Mouse (Mus musculus): ENCODE results near the gene Prr12. TPM values are rescaled to one million over a fixed set of nuclear protein-coding genes. Genes with fewer than 3 reads are reported as not detected.

The Prr12 gene
- polyA plus RNA-seq, 1 experiment: 16.1 TPM

- no peak overlapping the region for H3K4me3 ChIP-seq (ENCODE audit: extremely low read depth, insufficient read depth, insufficient read length)
- peaks cover 64% of the 10 kb centered on the region for H3K36me3 ChIP-seq (ENCODE audit: control insufficient read depth, insufficient read depth, low read length)
- WGBS: 93% methylated on average over 26 of the region's 26 CpGs
- no peak for DNase-seq (ENCODE audit: low read depth in 1 of 2, low spot score in 2 of 2)
- H3K27ac ChIP-seq (ENCODE audit: insufficient read depth, low read length): no peak overlapping the region
- TF ChIP-seq CTCF (IDR thresholded peaks at IDR 0.05; ENCODE audit: extremely low read depth, insufficient read depth, insufficient read length, insufficient replicate concordance) (no peak), POLR2A (IDR thresholded peaks at IDR 0.05; ENCODE audit: low read depth, low read length) (no peak)
- H3K27me3 ChIP-seq (ENCODE audit: control insufficient read depth, insufficient read depth, low read length): no peaks in the 10 kb centered on the region
- H3K4me1 ChIP-seq (ENCODE audit: control insufficient read depth, insufficient read depth, insufficient read length): peaks cover 4% of the 10 kb centered on the region; the same call in 1 of the 2 replicates
Observed at GRCm38 (mm10) chr7:45046853-45047350, 5.8 kb downstream of the Prr12 start.

GRCm38 (mm10) chr7:45045741-45046140 is 6.9 kb downstream of the Prr12 start:
- no peaks in the 10 kb centered on the region for H3K4me1 ChIP-seq (ENCODE audit: control insufficient read depth, insufficient read depth, insufficient read length)
- no peak for TF ChIP-seq CTCF (IDR thresholded peaks at IDR 0.05; ENCODE audit: extremely low read depth, insufficient read depth, insufficient read length, insufficient replicate concordance)
- no peak for TF ChIP-seq POLR2A (IDR thresholded peaks at IDR 0.05; ENCODE audit: low read depth, low read length)
- peaks cover 68% of the 10 kb centered on the region for H3K36me3 ChIP-seq (ENCODE audit: control insufficient read depth, insufficient read depth, low read length)
- H3K27ac ChIP-seq (ENCODE audit: insufficient read depth, low read length): no peak overlapping the region
- H3K4me3 ChIP-seq (ENCODE audit: extremely low read depth, insufficient read depth, insufficient read length): no peak overlapping the region
- 92% methylated on average over 22 of the region's 22 CpGs for WGBS
- DNase-seq (ENCODE audit: low read depth in 1 of 2, low spot score in 2 of 2): no peak
- H3K27me3 ChIP-seq (ENCODE audit: control insufficient read depth, insufficient read depth, low read length): no peaks in the 10 kb centered on the region

- H3K4me3 ChIP-seq (ENCODE audit: extremely low read depth, insufficient read depth, insufficient read length): no peak overlapping the region
- no peak overlapping the region for H3K27ac ChIP-seq (ENCODE audit: insufficient read depth, low read length)
- H3K27me3 ChIP-seq (ENCODE audit: control insufficient read depth, insufficient read depth, low read length): no peaks in the 10 kb centered on the region
- 94% methylated on average over 14 of the region's 14 CpGs for WGBS
- TF ChIP-seq CTCF (IDR thresholded peaks at IDR 0.05; ENCODE audit: extremely low read depth, insufficient read depth, insufficient read length, insufficient replicate concordance) (no peak), POLR2A (IDR thresholded peaks at IDR 0.05; ENCODE audit: low read depth, low read length) (no peak)
- DNase-seq (ENCODE audit: low read depth in 1 of 2, low spot score in 2 of 2): no peak
- H3K4me1 ChIP-seq (ENCODE audit: control insufficient read depth, insufficient read depth, insufficient read length): no peaks in the 10 kb centered on the region
- H3K36me3 ChIP-seq (ENCODE audit: control insufficient read depth, insufficient read depth, low read length): peaks cover 57% of the 10 kb centered on the region
Observed at GRCm38 (mm10) chr7:45043307-45043706, 9.4 kb downstream of the Prr12 start.

DNA sequence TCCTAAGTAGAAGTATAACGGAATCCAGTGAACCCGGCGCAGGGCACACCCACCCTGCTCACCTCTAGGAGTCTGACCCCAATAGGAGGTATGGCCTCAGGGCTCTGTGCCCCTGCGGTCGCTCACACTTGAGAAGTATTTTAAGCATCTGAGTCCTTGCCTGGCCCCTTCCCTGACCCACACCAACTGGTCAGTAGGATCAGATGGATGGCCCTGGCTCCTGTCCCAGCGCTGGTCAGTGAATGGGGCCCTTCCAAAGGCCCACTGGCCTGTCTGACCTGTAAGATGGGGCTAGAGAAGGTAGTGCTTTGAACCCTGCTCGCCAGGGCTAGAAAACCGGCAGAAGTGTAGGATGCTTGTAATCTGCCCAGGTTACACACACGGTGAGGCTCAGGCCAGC is 11.8 kb downstream of the Prr12 start:
- Histone ChIP-seq H3K36me3 (ENCODE audit: control insufficient read depth, insufficient read depth, low read length) (peaks cover 39% of the 10 kb centered on the region), H3K4me1 (ENCODE audit: control insufficient read depth, insufficient read depth, insufficient read length) (no peaks in the 10 kb centered on the region), H3K27me3 (ENCODE audit: control insufficient read depth, insufficient read depth, low read length) (no peaks in the 10 kb centered on the region), H3K27ac (ENCODE audit: insufficient read depth, low read length) (no peak overlapping the region), H3K4me3 (ENCODE audit: extremely low read depth, insufficient read depth, insufficient read length) (no peak overlapping the region)
- TF ChIP-seq CTCF (IDR thresholded peaks at IDR 0.05; ENCODE audit: extremely low read depth, insufficient read depth, insufficient read length, insufficient replicate concordance) (no peak), POLR2A (IDR thresholded peaks at IDR 0.05; ENCODE audit: low read depth, low read length) (no peak)
- no peak for DNase-seq (ENCODE audit: low read depth in 1 of 2, low spot score in 2 of 2)
- WGBS: 94% methylated on average over 9 of the region's 9 CpGs

DNA sequence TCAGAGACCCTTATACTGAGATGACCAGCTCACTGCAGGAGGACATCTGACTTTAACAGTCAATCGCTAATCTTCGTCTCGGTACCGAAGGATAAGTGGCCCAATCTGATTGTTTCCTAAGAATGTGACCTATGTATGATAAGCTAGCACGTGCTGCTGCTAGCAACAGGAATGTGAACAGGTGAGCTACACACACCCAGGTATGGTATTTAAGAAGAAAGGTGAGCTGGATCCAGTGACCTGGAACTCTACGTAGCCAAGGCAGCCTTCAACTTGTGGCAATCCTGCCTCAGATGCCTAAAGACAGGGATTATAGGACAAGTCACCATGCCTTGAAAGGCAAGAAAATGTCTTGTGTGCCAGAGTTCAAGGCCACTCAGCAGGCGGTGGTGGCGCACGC is 14.3 kb downstream of the Prr12 start:
- Histone ChIP-seq H3K27me3 (ENCODE audit: control insufficient read depth, insufficient read depth, low read length) (no peaks in the 10 kb centered on the region), H3K4me1 (ENCODE audit: control insufficient read depth, insufficient read depth, insufficient read length) (no peaks in the 10 kb centered on the region), H3K27ac (ENCODE audit: insufficient read depth, low read length) (no peak overlapping the region), H3K4me3 (ENCODE audit: extremely low read depth, insufficient read depth, insufficient read length) (no peak overlapping the region), H3K36me3 (ENCODE audit: control insufficient read depth, insufficient read depth, low read length) (peaks cover 43% of the 10 kb centered on the region)
- 94% methylated on average over 9 of the region's 9 CpGs for WGBS
- DNase-seq (ENCODE audit: low read depth in 1 of 2, low spot score in 2 of 2): no peak
- no peak for TF ChIP-seq POLR2A (IDR thresholded peaks at IDR 0.05; ENCODE audit: low read depth, low read length)
- TF ChIP-seq CTCF (IDR thresholded peaks at IDR 0.05; ENCODE audit: extremely low read depth, insufficient read depth, insufficient read length, insufficient replicate concordance): no peak

GRCm38 (mm10) chr7:45037720-45038361 is 14.8 kb downstream of the Prr12 start:
- DNase-seq (ENCODE audit: low read depth in 1 of 2, low spot score in 2 of 2): peak in 1 of 2 experiments; percentile 68
- H3K4me3 ChIP-seq (ENCODE audit: extremely low read depth, insufficient read depth, insufficient read length): no peak overlapping the region
- no peaks in the 10 kb centered on the region for H3K27me3 ChIP-seq (ENCODE audit: control insufficient read depth, insufficient read depth, low read length)
- WGBS: 63% methylated on average over 7 of the region's 7 CpGs
- H3K27ac ChIP-seq (ENCODE audit: insufficient read depth, low read length): no peak overlapping the region
- peaks cover 41% of the 10 kb centered on the region for H3K36me3 ChIP-seq (ENCODE audit: control insufficient read depth, insufficient read depth, low read length)
- H3K4me1 ChIP-seq (ENCODE audit: control insufficient read depth, insufficient read depth, insufficient read length): no peaks in the 10 kb centered on the region
- TF ChIP-seq CTCF (IDR thresholded peaks at IDR 0.05; ENCODE audit: extremely low read depth, insufficient read depth, insufficient read length, insufficient replicate concordance) (peak; percentile 85), POLR2A (IDR thresholded peaks at IDR 0.05; ENCODE audit: low read depth, low read length) (no peak)

GRCm38 (mm10) chr7:45036702-45037101 is 16.0 kb downstream of the Prr12 start:
- H3K36me3 ChIP-seq (ENCODE audit: control insufficient read depth, insufficient read depth, low read length): peaks cover 37% of the 10 kb centered on the region
- no peak overlapping the region for H3K27ac ChIP-seq (ENCODE audit: insufficient read depth, low read length)
- WGBS: 95% methylated on average over 11 of the region's 11 CpGs

More at GRCm38 (mm10) chr7:45036702-45037101, 16.0 kb downstream of the Prr12 start:
- Histone ChIP-seq H3K4me3 (ENCODE audit: extremely low read depth, insufficient read depth, insufficient read length) (no peak overlapping the region), H3K4me1 (ENCODE audit: control insufficient read depth, insufficient read depth, insufficient read length) (no peaks in the 10 kb centered on the region), H3K27me3 (ENCODE audit: control insufficient read depth, insufficient read depth, low read length) (no peaks in the 10 kb centered on the region)
- no peak for TF ChIP-seq POLR2A (IDR thresholded peaks at IDR 0.05; ENCODE audit: low read depth, low read length)
- TF ChIP-seq CTCF (IDR thresholded peaks at IDR 0.05; ENCODE audit: extremely low read depth, insufficient read depth, insufficient read length, insufficient replicate concordance): no peak
- no peak for DNase-seq (ENCODE audit: low read depth in 1 of 2, low spot score in 2 of 2)
